Mouse (Mus musculus) spleen, adult 2 months (tissue): Measurements from ENCODE around the gene Cdca7l.

Experiments
- CTCF ChIP-seq: fragments of 200-500 bp; IDR thresholded peaks from 2 replicates; pipeline ENCODE4 v1.5.1; 2011; ENCODE audit warnings: mild to moderate bottlenecking, inconsistent platforms; ENCODE audit not compliant: insufficient read depth, insufficient read length, insufficient replicate concordance; ENCODE audit errors: extremely low read depth
- POLR2A ChIP-seq: fragments of 200-500 bp; IDR thresholded peaks from 2 replicates; pipeline ENCODE4 v1.6.1; 2011; ENCODE audit warnings: low read depth, low read length, inconsistent platforms

DNA sequence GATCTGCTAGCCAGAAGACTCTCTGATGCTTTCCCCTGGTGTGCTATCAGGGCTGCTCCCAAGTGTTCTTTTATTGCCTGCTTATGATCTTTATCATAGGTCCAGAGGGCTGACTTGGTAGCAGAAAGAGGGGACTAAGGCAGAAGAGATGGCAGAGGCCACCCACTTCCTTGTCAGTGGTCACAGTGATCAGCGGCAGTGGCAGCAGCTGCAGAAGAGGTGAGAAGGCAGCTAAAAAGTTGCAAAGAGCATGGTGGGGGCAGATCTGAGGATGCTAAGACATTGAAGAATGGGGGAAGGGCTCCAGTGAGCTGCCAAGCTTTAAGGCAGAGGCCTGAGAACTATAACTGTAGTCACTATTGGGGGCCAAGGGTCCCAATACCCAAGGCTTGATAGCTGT lies 17.3 kb downstream of the Cdca7l start:
- TF ChIP-seq POLR2A: no peak
- no peak for TF ChIP-seq CTCF
